Mouse (Mus musculus): ENCODE measurements at regions not wholly inside any gene's neighbourhood (a gene's known extent, or its start where the extent isn't known, plus 50 kb on each side); places are given as distances from the start of the nearest gene placed in this dataset.

GRCm38 (mm10) chr2:51013090-51013489, 135.8 kb downstream of the Rnd3 start:
- no peak for DNase-seq (ENCODE audit: low read depth)

GRCm38 (mm10) chr2:51008251-51008533, 140.7 kb downstream of the Rnd3 start:
- DNase-seq (ENCODE audit: low read depth), result no peak

GRCm38 (mm10) chr2:51007409-51008250, 141.3 kb downstream of the Rnd3 start:
- DNase-seq (ENCODE audit: low read depth), result no peak

DNA sequence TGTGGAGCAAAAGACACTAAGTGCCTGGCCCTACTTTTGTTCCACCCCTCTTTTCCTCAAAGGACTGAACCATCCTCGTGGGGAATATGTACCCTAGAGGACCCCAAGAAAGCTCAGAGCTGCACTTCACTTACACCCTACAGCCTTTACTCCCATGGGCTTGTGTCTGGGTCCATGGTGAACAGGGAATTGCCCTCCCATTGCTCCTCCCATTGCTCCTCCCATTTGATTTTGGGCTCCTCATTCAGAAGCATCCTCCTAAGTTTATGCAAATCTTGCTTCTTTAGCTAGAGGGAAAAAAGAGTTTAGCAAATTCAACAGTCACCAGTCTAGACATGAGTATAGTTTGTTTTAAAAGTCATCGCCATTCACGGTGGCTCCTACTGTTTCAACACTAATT, 142.1 kb downstream of the Rnd3 start:
- no peak for DNase-seq (ENCODE audit: low read depth)

- DNase-seq (ENCODE audit: low read depth), result no peak
Measured at GRCm38 (mm10) chr2:51001548-51001947, 147.4 kb downstream of the Rnd3 start.

GRCm38 (mm10) chr2:50983883-50984410, 165.0 kb downstream of the Rnd3 start:
- DNase-seq (ENCODE audit: low read depth), result no peak

- no peak for DNase-seq (ENCODE audit: low read depth)
Measured at GRCm38 (mm10) chr2:50982571-50982970, 166.3 kb downstream of the Rnd3 start.

GRCm38 (mm10) chr2:50978356-50978755, 170.6 kb downstream of the Rnd3 start:
- DNase-seq (ENCODE audit: low read depth), result no peak

GRCm38 (mm10) chr2:50971131-50971825, 177.6 kb downstream of the Rnd3 start:
- no peak for DNase-seq (ENCODE audit: low read depth)

DNA sequence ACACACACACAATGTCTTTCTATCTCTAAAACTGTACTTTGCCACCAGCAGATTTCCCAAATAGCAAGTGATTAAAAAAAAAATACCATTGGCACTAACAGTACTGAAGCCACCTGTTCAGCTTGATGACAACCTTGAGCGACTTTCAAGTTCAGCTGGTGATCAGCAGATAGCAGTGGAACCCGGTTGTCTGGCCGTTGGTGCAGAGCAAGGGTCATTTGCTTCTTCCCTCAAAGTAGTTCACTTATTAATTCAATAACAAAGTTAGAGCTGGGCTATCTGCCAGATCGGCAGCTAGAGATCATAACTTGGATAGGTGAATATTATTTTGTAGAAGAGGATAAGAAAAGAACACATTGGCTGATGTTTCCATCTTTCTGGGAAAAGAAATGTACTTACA, 180.5 kb downstream of the Rnd3 start:
- no peak for DNase-seq (ENCODE audit: low read depth)

DNA sequence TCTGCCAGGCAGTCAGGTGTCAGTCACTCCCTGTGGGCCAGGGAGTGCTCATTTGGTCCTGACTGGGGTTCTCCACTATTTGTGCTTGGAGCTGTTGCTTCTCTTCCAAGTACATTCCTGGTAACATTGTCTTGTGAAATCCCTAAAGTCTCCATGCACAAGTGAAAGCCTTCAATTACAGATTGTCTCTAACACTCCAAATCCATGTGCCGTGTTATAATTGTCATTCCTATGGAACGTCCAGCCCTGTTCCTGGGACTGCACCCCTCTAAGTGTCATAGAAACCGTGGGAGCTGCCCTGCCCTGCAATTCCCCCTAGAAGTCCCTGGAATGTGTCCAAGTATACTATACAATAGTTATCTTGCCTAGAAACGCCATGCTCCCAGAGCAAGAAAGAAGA, 181.1 kb downstream of the Rnd3 start:
- DNase-seq (ENCODE audit: low read depth), result no peak

- no peak for DNase-seq (ENCODE audit: low read depth)
Measured at GRCm38 (mm10) chr2:50967133-50967532, 181.8 kb downstream of the Rnd3 start.

GRCm38 (mm10) chr2:50965485-50966017, 183.4 kb downstream of the Rnd3 start:
- no peak for DNase-seq (ENCODE audit: low read depth)

DNA sequence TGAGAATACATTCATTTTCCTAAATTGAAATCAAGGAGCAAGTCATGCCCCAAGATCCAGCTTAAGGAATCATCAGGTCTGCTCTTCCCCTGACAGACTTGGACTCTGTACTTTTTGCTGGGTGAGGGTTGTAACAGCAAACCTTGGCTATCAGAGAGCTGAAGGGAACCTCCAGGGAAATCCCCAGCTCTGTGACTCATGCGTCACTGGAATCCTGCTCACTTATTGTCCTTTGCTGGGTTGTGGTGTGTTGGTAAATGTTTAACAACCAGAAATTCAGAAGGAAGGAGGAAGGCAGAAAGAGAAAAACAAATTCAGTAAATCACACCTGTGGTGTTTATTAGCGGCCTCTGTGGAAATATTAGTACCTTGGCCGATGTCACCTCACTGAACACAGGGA, 184.8 kb downstream of the Rnd3 start:
- no peak for DNase-seq (ENCODE audit: low read depth)

- no peak for DNase-seq (ENCODE audit: low read depth)
Measured at GRCm38 (mm10) chr2:50961049-50961448, 187.9 kb downstream of the Rnd3 start.

DNA sequence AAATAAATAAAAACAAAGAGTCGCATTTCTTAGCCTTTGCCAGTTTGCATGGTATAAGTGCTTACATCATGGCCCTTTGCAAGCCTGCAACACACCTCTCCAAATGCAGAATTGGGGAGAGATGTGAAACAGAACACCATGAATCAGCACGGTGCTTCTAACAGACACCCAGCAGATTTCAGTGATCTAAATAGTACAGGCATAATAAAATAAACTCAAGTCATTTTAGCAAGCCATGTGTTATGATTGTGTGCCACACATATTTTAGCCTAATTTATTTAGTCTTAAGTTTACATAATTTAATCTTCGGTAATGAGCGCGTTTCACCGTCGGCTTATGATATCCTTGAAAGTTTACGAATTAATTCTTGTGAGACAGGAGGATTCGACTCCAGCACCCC, 189.6 kb downstream of the Rnd3 start:
- DNase-seq (ENCODE audit: low read depth), result no peak

DNA sequence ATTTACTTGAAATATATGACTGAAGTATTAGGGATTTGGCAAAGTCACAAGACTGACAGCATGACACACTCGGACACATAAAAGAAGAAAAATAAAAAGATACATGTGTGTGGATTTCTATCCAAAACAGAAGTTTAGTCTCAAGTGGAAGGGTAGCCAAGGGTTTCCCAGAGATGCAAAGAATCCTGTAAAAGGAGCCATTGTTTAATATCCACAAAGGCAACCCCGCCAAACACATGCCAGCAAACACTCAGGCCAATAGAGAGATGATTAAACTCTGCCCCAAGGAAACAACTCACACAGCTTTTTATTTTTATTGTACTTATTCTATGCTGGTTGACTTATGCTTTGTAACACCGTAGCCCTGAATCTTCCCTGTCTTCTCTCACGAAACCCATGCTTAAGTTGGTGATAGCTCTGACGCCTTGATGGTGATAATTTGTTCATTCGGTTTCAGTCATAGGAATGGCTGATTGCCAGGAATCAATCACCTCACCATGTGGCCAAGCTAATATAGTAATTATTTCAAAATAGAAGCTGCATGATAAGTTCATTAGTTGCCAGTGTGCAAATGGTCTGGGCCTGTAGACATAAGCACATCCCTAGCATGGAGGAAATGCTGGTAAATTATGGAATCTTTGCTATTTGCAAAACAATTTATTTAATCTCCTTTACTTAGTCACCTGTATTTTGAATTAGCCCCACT, 194.4 kb downstream of the Rnd3 start:
- no peak for DNase-seq (ENCODE audit: low read depth)

GRCm38 (mm10) chr2:50951027-50951426, 197.9 kb downstream of the Rnd3 start:
- no peak for DNase-seq (ENCODE audit: low read depth)

- DNase-seq (ENCODE audit: low read depth), result no peak
Measured at GRCm38 (mm10) chr2:50949717-50950116, 199.2 kb downstream of the Rnd3 start.

DNA sequence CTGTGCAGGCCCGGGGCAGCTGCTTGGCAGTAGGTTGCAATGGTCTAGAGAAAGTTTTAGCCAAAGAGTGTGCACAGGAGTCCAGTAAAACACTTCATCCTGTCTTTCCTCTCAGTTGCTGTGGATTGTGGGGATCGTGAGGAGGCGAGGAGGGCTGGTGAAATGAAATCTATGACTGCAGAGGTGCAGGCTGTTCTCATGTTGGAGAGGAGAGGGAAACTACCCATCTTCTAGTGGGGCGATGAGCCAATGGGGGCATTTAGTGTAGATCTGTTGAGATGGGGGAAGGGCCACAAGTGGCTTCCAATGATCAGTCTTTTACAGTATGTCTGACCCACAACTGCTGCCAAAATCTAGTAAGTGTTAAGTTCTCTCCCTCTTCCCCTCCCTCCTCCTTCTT, 203.4 kb downstream of the Rnd3 start:
- no peak for DNase-seq (ENCODE audit: low read depth)

DNA sequence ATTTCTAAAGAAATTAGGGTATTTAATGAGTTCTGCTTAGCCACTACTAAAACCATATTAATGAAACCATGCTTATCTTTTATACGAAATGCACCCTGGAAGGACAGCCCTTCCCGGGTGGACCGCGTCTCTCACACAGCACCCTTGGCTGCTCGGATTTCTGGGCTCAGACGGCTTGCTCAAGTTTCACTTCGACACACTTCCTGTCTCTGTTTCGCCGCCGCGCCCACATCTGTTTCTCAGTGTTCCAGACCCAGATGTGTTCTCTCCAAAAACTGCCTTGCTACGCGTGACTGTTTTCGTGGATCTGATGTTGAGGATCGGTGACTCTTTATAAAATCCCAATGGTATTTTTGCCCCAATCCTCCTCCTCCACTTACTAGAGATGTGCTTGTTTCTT, 205.7 kb downstream of the Rnd3 start:
- DNase-seq (ENCODE audit: low read depth), result no peak

DNA sequence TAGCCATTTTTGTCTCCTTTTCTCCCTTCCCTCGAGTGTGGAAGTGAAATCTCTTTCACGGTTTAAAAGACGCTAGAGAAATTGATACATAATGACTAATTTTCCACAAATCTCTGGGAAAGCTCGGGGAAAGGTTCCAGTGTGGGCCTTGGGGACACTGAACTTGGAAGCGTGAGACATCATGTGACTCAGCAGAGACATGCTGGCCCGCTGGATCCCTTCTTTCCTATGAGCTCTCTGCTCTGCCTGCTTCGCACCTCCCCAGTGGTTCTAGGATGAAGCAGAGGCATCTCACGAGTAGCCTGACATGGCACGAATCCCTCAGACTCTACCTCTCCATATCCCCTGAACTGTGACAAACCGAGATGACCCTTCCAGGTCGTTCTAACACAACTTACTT, 206.2 kb downstream of the Rnd3 start:
- DNase-seq (ENCODE audit: low read depth), result no peak

DNA sequence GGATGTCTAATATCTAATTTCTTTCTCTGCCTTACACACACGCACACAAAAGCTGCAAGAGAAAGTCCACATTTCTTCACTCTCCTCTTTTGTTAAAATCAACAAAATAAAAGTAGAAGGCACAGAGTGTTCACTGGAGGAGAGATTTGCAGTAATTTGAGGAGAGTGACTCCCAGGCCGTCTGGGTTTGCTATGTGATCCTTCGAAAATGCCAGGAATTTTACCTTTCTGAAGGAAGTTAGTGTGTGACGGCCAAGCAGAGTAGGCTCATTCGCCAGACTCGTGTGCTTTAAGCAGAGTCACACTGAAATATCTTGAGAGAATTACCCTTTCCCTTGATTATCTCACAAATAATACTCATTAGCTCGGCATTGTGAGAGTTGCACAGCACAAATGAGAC, 216.0 kb downstream of the Rnd3 start:
- no peak for DNase-seq (ENCODE audit: low read depth)

Data from 416B (cell line).